Mouse (Mus musculus): ENCODE data around the gene Fgf23. TPM values are rescaled to one million over a fixed set of nuclear protein-coding genes. Genes with fewer than 3 reads are reported as not detected.

Gene Fgf23
- polyA plus RNA-seq (2015; fragmentation: Nextera tagmentation; extraction: Ambion mirVana), result 0.12 TPM in 1 of 2 replicates, not detected in the other

DNA sequence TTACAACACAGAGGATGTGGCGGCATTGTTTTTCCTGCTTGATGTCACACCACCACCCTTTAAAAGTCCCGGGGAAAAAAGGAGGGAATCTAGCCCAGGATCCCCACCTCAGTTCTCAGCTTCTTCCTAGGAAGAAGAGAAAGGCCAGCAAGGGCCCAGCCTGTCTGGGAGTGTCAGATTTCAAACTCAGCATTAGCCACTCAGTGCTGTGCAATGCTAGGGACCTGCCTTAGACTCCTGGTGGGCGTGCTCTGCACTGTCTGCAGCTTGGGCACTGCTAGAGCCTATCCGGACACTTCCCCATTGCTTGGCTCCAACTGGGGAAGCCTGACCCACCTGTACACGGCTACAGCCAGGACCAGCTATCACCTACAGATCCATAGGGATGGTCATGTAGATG, at the start of gene Fgf23:
Gene Fgf23 (plus strand): TSS at position 86 of the 400 bp plus-strand sequence.
- Histone ChIP-seq H3K36me3 (no peaks in the 10 kb centered on the region), H3K27ac (no peak within 1 kb of the TSS), H3K9me3 (no peaks in the 10 kb centered on the region), H3K4me1 (peaks cover 8% of the 10 kb centered on the region; the same call in 1 of the 2 replicates), H3K4me2 (no peak within 1 kb of the TSS), H3K4me3 (no peak within 1 kb of the TSS), H3K9ac (no peak within 1 kb of the TSS), H3K27me3 (no peaks in the 10 kb centered on the region)
- peak; percentile 61; the same call in 1 of the 2 replicates for ATAC-seq (ENCODE audit: insufficient number of reproducible peaks, low FRiP score, low TSS enrichment, low read depth)
- WGBS, result 9% methylated on average over 5 of the region's 5 CpGs

DNA sequence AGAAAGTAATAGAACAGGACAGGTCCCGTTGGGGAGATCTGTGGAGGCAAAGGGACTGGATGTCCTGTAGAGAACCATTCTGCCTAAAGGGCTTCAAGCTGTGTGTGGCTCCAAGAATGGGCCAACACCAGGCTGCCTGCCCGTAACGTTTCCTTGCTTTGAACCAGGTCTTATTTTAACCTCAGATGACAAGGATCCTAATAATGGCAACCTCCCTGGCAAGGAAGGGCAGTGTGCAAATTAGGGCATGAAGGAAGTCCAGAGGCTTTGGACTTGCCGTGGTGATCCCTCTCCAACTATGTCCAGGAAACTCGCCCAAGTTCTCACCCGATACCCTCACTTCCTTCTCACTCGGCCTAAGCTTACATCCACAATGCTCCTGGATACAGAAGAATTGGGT, 47.9 kb upstream of the Fgf23 start:
- Histone ChIP-seq H3K4me2 (no peak overlapping the region), H3K27ac (no peak overlapping the region), H3K4me3 (no peak overlapping the region), H3K9me3 (no peaks in the 10 kb centered on the region), H3K27me3 (no peaks in the 10 kb centered on the region), H3K4me1 (peaks cover 8% of the 10 kb centered on the region), H3K9ac (no peak overlapping the region), H3K36me3 (no peaks in the 10 kb centered on the region)
- 58% methylated on average over 7 of the region's 7 CpGs for WGBS
- ATAC-seq (ENCODE audit: insufficient number of reproducible peaks, low FRiP score, low TSS enrichment, low read depth), result no peak

DNA sequence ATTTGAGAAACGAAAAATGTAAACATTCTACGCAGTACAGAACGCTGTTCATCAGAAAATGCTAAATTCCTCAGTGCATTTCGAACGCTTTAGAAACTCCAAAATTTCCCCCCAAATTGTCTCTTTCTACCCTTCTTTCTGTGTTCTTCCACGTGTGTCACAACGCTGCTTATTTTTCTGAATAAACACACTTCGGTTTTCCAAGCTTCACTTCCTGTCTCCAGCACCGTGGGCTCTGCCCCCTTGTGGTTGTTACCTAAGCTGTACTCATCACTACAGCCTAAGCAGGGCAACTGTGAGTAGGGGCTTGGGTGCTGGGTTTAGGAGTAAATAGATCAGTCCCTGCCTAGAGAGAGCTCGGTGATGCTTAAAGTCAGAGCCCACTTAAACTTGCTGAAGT, 37.9 kb upstream of the Fgf23 start:
- peak overlapping the region; percentile 20 for H3K4me3 ChIP-seq

DNA sequence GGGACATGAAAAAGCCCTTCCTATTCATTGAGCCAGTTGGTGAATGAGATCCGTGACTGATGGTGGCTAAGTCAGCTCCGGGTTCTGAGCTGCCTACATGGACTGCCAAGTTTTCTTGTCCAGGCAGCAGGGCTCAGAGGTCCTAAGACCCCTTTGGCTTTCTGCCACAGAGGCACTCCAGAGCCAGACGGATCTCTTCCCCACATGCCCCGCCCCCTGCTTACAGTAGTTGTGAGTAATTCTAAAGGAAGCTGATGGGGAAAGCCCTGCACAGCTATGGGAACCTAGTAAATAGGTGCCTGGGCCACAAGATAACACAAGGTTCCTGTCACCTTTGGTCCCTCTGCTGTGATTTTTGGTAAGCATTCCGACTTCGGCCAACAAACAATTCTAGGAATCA, 27.8 kb upstream of the Fgf23 start:
- Histone ChIP-seq H3K9ac (no peak overlapping the region), H3K27ac (no peak overlapping the region), H3K27me3 (no peaks in the 10 kb centered on the region), H3K4me1 (no peaks in the 10 kb centered on the region), H3K4me3 (no peak overlapping the region), H3K36me3 (no peaks in the 10 kb centered on the region), H3K9me3 (no peaks in the 10 kb centered on the region), H3K4me2 (no peak overlapping the region)
- 46% methylated on average over 6 of the region's 6 CpGs for WGBS
- ATAC-seq (ENCODE audit: insufficient number of reproducible peaks, low FRiP score, low TSS enrichment, low read depth), result no peak

More for the DNA sequence above, 37.9 kb upstream of the Fgf23 start:
- 39% methylated on average over 10 of the region's 10 CpGs for WGBS
- no peaks in the 10 kb centered on the region for H3K9me3 ChIP-seq
- no peak for ATAC-seq (ENCODE audit: insufficient number of reproducible peaks, low FRiP score, low TSS enrichment, low read depth)
- H3K36me3 ChIP-seq, result no peaks in the 10 kb centered on the region
- no peak overlapping the region for H3K27ac ChIP-seq
- H3K4me1 ChIP-seq, result no peaks in the 10 kb centered on the region; the same call in 1 of the 2 replicates
- peak overlapping the region; percentile 27; the same call in 1 of the 2 replicates for H3K4me2 ChIP-seq
- H3K27me3 ChIP-seq, result no peaks in the 10 kb centered on the region
- no peak overlapping the region for H3K9ac ChIP-seq

DNA sequence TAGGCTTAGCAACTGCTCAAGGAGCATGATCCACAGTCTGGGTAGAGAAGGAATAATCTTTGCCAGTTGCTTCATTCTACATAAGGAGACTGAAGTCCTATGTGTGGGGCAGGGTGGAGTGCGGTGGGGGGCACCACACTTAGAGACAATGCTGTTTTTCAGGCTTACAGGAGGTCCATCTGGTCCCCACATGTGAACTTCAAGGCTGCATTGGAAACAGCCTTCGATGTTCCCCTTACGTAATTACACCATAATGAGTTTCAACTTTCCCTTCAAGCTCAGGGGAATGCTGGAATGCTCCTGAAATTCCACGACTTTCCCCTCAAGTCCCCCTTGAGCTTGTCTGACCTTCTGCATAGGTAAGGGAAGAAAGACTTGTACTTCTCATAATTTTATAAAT, 21.9 kb upstream of the Fgf23 start:
- 21% methylated on average over 4 of the region's 4 CpGs for WGBS
- Histone ChIP-seq H3K27ac (peak overlapping the region; percentile 54), H3K27me3 (no peaks in the 10 kb centered on the region), H3K9me3 (no peaks in the 10 kb centered on the region), H3K9ac (no peak overlapping the region), H3K36me3 (no peaks in the 10 kb centered on the region), H3K4me1 (peaks cover 6% of the 10 kb centered on the region; the same call in 1 of the 2 replicates), H3K4me2 (no peak overlapping the region), H3K4me3 (no peak overlapping the region)
- ATAC-seq (ENCODE audit: insufficient number of reproducible peaks, low FRiP score, low TSS enrichment, low read depth), result no peak

DNA sequence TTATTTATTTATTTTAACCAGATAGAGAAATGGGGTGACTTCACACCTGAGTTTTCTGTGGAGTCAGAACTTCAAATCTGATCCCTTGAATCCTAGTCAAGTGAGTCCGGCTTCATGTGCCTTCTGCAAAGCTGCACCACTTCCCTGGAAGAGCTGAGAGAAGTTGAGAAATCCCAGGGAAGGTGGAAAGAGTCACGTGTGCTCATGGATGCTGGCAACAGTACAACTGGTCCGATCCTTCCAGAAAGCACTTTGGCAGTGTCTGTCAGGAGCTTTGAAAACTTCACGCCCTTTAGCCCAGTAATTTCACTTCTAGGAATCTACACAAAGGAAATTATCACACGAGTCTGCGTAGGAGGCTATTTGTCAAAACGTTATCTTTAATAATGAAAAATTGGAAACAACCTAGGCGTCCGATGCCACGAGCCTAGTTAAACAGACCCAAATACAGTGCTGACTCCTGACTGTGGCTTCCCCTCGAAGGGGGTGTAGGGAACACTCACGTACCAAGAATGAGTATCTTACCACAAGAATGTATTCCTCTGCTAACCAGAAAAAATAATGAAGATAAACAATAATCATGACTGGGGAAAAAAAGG, 15.6 kb upstream of the Fgf23 start:
- no peaks in the 10 kb centered on the region for H3K4me1 ChIP-seq
- no peak overlapping the region for H3K4me3 ChIP-seq
- no peaks in the 10 kb centered on the region for H3K27me3 ChIP-seq
- H3K36me3 ChIP-seq, result no peaks in the 10 kb centered on the region
- H3K4me2 ChIP-seq, result no peak overlapping the region
- 77% methylated on average over 12 of the region's 12 CpGs for WGBS
- H3K27ac ChIP-seq, result no peak overlapping the region
- H3K9ac ChIP-seq, result no peak overlapping the region
- no peaks in the 10 kb centered on the region for H3K9me3 ChIP-seq
- no peak for ATAC-seq (ENCODE audit: insufficient number of reproducible peaks, low FRiP score, low TSS enrichment, low read depth)

DNA sequence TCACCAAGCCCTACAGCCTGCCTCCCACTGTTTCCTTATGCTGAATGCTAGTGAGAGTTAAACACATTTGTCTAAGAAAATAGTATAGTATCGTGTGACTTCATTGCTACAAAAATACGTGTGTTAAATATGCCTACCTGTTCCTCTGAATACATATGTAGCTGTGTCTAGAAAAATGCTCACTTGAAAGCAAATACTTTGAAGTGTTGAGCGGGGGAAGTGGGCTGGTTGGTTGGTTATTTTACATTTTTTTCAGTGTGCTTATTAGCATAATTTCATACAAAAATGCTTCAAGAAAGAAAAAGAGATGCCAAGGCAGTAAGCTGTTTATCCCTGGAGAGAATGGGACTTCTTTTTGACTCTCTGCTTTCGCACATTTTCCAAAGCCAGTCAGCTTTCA, 12.7 kb upstream of the Fgf23 start:
- no peak overlapping the region for H3K4me3 ChIP-seq
- H3K4me1 ChIP-seq, result peaks cover 5% of the 10 kb centered on the region; the same call in 1 of the 2 replicates
- 0 out of 2 replicates have a peak, but pooled peaks cover 9% of the 10 kb centered on the region for H3K27me3 ChIP-seq
- H3K36me3 ChIP-seq, result no peaks in the 10 kb centered on the region
- H3K9me3 ChIP-seq, result no peaks in the 10 kb centered on the region
- H3K4me2 ChIP-seq, result no peak overlapping the region
- H3K27ac ChIP-seq, result no peak overlapping the region
- WGBS, result 79% methylated on average over 4 of the region's 4 CpGs
- H3K9ac ChIP-seq, result no peak overlapping the region
- ATAC-seq (ENCODE audit: insufficient number of reproducible peaks, low FRiP score, low TSS enrichment, low read depth), result no peak

DNA sequence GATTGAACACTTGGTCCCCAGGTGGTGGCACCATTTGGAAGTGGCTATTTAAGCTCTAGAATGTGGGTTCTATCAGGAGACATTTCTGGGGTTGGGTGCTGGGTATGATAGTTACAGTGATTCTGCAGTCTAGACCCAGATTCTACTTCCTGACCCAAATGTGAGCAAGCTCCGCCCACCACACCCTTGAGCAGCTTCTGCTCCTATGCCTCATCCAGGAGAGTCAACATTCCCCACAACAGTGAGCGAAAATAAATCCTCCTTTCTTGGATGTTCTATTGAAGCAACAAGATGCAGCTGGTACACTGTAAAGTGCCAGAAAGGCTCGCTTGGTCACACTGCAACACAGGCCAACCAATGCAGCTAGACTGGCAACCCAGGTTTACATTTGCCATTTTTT, 8.8 kb upstream of the Fgf23 start:
- Histone ChIP-seq H3K9ac (no peak overlapping the region), H3K4me3 (no peak overlapping the region), H3K27ac (no peak overlapping the region), H3K27me3 (0 out of 2 replicates have a peak, but pooled peaks cover 9% of the 10 kb centered on the region), H3K4me2 (no peak overlapping the region), H3K36me3 (no peaks in the 10 kb centered on the region), H3K9me3 (no peaks in the 10 kb centered on the region), H3K4me1 (peaks cover 5% of the 10 kb centered on the region; the same call in 1 of the 2 replicates)
- WGBS, result 79% methylated on average over 3 of the region's 3 CpGs
- no peak for ATAC-seq (ENCODE audit: insufficient number of reproducible peaks, low FRiP score, low TSS enrichment, low read depth)

DNA sequence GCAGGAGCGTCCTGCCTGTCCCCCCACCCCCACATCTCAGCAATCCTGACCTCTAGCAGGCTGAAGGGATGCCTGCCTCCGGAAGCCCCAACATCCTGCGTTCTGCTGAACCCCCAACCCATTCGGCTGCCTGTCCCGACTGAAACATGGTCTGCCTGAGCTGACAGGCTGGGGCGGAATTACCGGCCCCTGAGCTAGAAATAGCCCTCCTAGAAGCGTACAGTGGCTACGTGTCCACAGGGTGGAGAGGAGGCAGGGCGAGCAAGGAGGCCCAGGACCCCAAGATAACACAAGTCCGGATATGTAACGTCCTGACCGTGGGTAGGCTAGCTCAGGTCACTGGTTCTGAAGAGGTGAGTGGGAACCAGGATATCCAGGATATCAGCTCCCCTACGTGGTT, 7.9 kb upstream of the Fgf23 start:
- Histone ChIP-seq H3K4me2 (peak overlapping the region; percentile 5; the same call in 1 of the 2 replicates), H3K9me3 (no peaks in the 10 kb centered on the region), H3K4me1 (peaks cover 5% of the 10 kb centered on the region; the same call in 1 of the 2 replicates), H3K27ac (no peak overlapping the region), H3K36me3 (no peaks in the 10 kb centered on the region), H3K27me3 (0 out of 2 replicates have a peak, but pooled peaks cover 9% of the 10 kb centered on the region), H3K9ac (no peak overlapping the region), H3K4me3 (no peak overlapping the region)
- WGBS, result 6% methylated on average over 14 of the region's 14 CpGs
- no peak for ATAC-seq (ENCODE audit: insufficient number of reproducible peaks, low FRiP score, low TSS enrichment, low read depth)

DNA sequence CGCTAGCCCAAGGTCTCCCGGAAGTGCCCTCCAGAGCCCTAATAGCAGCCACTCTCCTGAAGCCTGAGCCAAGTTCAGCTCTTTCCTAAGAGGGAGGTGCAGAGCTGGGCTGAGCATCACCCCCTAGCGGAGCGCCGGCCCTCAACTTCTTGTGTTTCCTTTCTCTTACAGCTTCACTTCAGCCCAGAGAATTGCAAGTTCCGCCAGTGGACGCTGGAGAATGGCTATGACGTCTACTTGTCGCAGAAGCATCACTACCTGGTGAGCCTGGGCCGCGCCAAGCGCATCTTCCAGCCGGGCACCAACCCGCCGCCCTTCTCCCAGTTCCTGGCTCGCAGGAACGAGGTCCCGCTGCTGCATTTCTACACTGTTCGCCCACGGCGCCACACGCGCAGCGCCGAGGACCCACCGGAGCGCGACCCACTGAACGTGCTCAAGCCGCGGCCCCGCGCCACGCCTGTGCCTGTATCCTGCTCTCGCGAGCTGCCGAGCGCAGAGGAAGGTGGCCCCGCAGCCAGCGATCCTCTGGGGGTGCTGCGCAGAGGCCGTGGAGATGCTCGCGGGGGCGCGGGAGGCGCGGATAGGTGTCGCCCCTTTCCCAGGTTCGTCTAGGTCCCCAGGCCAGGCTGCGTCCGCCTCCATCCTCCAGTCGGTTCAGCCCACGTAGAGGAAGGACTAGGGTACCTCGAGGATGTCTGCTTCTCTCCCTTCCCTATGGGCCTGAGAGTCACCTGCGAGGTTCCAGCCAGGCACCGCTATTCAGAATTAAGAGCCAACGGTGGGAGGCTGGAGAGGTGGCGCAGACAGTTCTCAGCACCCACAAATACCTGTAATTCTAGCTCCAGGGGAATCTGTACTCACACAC, 7.4 kb downstream of the Fgf23 start:
- no peak for ATAC-seq (ENCODE audit: insufficient number of reproducible peaks, low FRiP score, low TSS enrichment, low read depth)
- Histone ChIP-seq H3K9me3 (no peaks in the 10 kb centered on the region), H3K4me3 (peak overlapping the region; percentile 56), H3K36me3 (no peaks in the 10 kb centered on the region), H3K27me3 (peaks cover 17% of the 10 kb centered on the region), H3K4me1 (peaks cover 9% of the 10 kb centered on the region), H3K4me2 (peak overlapping the region; percentile 97), H3K9ac (peak overlapping the region; percentile 44), H3K27ac (no peak overlapping the region)
- under 1% methylated on average over 59 of the region's 59 CpGs for WGBS

DNA sequence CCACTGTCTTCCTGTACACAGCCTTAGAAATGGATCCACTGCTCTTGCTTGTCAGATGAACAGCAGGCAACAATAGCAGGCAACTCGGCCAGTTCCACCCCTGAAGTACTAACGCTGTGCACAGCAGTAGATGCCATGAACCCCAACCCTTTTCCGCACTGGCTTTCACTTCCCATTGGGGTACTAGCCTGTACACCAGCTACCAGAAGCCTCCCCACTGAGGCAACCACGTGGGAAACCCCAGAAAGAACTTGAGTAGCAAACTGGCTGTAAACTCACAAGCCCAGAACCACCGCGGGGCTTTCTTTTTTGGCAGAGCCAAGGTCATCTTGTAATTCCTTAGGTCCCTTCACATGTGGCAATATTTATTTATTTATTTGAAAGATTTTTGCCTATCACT, 9.1 kb downstream of the Fgf23 start:
- H3K9ac ChIP-seq, result no peak overlapping the region
- no peak overlapping the region for H3K4me3 ChIP-seq
- H3K9me3 ChIP-seq, result no peaks in the 10 kb centered on the region
- H3K4me2 ChIP-seq, result no peak overlapping the region
- H3K36me3 ChIP-seq, result no peaks in the 10 kb centered on the region
- H3K27me3 ChIP-seq, result peaks cover 17% of the 10 kb centered on the region
- WGBS, result 64% methylated on average over 6 of the region's 6 CpGs
- H3K27ac ChIP-seq, result no peak overlapping the region
- peaks cover 9% of the 10 kb centered on the region for H3K4me1 ChIP-seq
- ATAC-seq (ENCODE audit: insufficient number of reproducible peaks, low FRiP score, low TSS enrichment, low read depth), result no peak

DNA sequence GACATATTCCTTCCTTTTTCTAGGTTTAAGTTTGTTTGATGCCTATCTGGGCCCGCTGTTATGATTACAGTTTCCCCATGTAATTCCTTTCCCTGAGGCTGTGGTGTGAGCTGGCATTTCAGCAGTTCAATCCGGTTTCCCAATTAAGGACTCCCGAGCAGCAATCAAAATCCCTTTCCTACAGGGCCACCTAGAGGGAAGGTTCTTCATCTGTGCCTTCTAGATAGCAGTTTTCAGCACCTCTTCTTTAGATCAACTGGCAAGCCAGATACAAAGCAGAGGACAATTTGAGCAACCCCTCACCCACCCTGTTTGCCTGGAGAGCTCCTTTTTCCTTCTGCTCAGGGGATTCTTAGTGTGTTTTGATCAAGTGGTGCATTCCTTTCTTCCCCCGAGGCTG, 14.0 kb downstream of the Fgf23 start:
- 49% methylated on average over 4 of the region's 4 CpGs for WGBS
- H3K4me2 ChIP-seq, result no peak overlapping the region
- H3K27ac ChIP-seq, result no peak overlapping the region
- no peak for ATAC-seq (ENCODE audit: insufficient number of reproducible peaks, low FRiP score, low TSS enrichment, low read depth)
- no peak overlapping the region for H3K4me3 ChIP-seq
- no peak overlapping the region for H3K9ac ChIP-seq
- H3K36me3 ChIP-seq, result peaks cover 15% of the 10 kb centered on the region; the same call in 1 of the 2 replicates
- no peaks in the 10 kb centered on the region for H3K27me3 ChIP-seq
- no peaks in the 10 kb centered on the region for H3K9me3 ChIP-seq
- H3K4me1 ChIP-seq, result no peaks in the 10 kb centered on the region
